Mouse (Mus musculus): Measurements from ENCODE around the gene Helz. TPM values are rescaled to one million over a fixed set of nuclear protein-coding genes. Genes with fewer than 3 reads are reported as not detected.

Gene Helz
- total and polyA plus RNA-seq, 2 experiments from 2014 or later, result 8.1 to 13.6 TPM

DNA sequence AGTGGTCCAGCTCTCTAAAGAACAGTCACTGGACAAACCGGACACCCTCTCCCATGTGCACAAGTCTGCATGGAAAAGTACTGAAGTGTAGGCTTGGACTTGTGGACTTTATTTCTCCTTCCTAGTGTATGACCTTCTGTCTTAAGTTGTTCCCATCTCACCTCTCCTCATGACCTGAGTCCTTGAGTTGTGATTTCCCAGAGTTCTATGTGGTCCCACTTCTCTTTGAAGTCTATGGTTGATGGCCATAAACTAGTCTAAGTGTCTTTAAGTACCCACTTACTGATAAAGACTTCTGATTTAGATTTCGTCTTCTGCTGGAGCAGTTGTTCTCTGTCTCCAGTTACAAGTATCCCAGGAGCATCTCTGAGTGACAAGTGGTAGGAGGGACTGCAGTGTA is 119.8 kb downstream of the Helz start:
- Histone ChIP-seq H3K9ac (no peak overlapping the region), H3K27ac (ENCODE audit: low read depth, low read length) (no peak overlapping the region), H3K4me1 (ENCODE audit: insufficient read depth) (no peaks in the 10 kb centered on the region), H3K9me3 (ENCODE audit: low read length) (no peaks in the 10 kb centered on the region), H3K36me3 (ENCODE audit: insufficient read depth) (peaks cover 56% of the 10 kb centered on the region), H3K4me2 (ENCODE audit: low read depth) (no peak overlapping the region), H3K27me3 (ENCODE audit: insufficient read depth, low read length) (no peaks in the 10 kb centered on the region), H3K4me3 (ENCODE audit: low read depth, low read length) (no peak overlapping the region)
- TF ChIP-seq CTCF (IDR thresholded peaks at IDR 0.05; ENCODE audit: low read depth), result no peak
- no peak for DNase-seq
- no peak for ATAC-seq
- WGBS, result 93% methylated on average over 2 of the region's 2 CpGs

DNA sequence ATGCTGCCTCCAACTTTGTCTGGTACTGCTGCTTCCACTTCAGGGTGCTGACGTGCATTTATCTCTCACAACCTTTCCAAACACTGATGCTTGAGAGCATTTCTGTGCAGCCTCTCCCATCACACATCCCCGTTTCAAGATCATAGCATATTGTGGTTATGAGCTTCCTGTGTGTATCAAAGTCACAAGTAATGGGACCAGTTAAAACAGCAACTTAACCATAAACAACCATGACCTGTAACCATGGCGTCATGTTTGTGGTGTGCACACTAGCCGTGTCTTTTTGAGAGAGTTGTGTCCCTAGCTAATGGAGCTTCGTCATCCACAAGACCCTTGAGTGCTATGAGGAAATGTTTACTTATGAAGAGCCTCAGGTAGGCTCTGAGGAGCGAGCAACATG is 120.5 kb downstream of the Helz start:
- peaks cover 53% of the 10 kb centered on the region for H3K36me3 ChIP-seq (ENCODE audit: insufficient read depth)
- 96% methylated on average over 6 of the region's 6 CpGs for WGBS
- no peak for DNase-seq
- no peak overlapping the region for H3K4me3 ChIP-seq (ENCODE audit: low read depth, low read length)
- no peak overlapping the region for H3K4me2 ChIP-seq (ENCODE audit: low read depth)
- no peaks in the 10 kb centered on the region for H3K27me3 ChIP-seq (ENCODE audit: insufficient read depth, low read length)
- no peak overlapping the region for H3K9ac ChIP-seq
- H3K27ac ChIP-seq (ENCODE audit: low read depth, low read length), result no peak overlapping the region
- no peak for ATAC-seq
- no peaks in the 10 kb centered on the region for H3K4me1 ChIP-seq (ENCODE audit: insufficient read depth)
- no peaks in the 10 kb centered on the region for H3K9me3 ChIP-seq (ENCODE audit: low read length)
- TF ChIP-seq CTCF (IDR thresholded peaks at IDR 0.05; ENCODE audit: low read depth), result no peak

DNA sequence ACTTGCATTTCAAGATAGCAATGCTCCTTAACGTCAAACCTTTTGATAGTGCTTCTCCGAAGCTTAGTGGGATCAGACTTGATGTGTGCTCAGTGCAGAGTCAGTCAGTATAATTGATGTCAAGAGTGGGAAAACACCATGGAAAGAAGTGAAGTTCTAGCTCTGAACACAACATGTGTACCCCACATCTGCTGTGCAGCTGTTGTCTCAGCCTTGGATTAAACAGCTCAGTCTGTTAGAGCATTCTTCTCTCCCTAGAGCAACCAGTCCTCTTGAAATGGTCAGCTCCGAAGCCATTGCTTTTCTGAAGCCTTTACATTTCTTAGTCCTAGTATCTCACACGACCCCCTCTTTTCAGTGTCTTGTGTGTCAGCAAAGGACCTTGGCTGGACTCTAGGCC is 121.2 kb downstream of the Helz start:
- Histone ChIP-seq H3K9ac (no peak overlapping the region), H3K9me3 (ENCODE audit: low read length) (no peaks in the 10 kb centered on the region), H3K4me3 (ENCODE audit: low read depth, low read length) (no peak overlapping the region), H3K27ac (ENCODE audit: low read depth, low read length) (no peak overlapping the region), H3K27me3 (ENCODE audit: insufficient read depth, low read length) (no peaks in the 10 kb centered on the region), H3K4me1 (ENCODE audit: insufficient read depth) (no peaks in the 10 kb centered on the region), H3K4me2 (ENCODE audit: low read depth) (no peak overlapping the region), H3K36me3 (ENCODE audit: insufficient read depth) (peaks cover 49% of the 10 kb centered on the region)
- ATAC-seq (no peak), DNase-seq (no peak)
- WGBS, result 90% methylated on average over 4 of the region's 4 CpGs
- TF ChIP-seq CTCF (IDR thresholded peaks at IDR 0.05; ENCODE audit: low read depth), result no peak

DNA sequence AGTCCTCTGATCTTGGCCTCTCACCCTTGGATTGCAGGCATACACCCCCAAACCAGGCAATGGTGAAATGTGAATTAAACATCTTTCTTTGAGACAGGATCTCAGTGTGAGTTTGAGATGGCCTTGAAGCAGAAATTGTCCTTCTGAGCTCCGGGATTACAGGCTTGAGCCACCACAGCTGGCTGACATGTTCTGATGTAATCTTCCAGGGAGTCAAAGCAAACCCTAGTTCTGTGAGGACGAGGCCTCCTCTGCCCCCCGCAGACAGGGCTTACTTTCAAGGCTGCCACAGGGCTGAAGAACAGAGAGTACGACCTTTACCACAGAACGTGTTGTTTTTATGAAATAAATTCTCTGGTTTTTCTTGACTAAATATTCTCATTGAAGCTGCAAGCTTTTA is 126.3 kb downstream of the Helz start:
- ATAC-seq (no peak), DNase-seq (no peak)
- TF ChIP-seq CTCF (IDR thresholded peaks at IDR 0.05; ENCODE audit: low read depth), result no peak
- 91% methylated on average over 5 of the region's 5 CpGs for WGBS
- H3K36me3 ChIP-seq (ENCODE audit: insufficient read depth), result peaks cover 23% of the 10 kb centered on the region
- H3K9me3 ChIP-seq (ENCODE audit: low read length), result no peaks in the 10 kb centered on the region
- no peak overlapping the region for H3K4me3 ChIP-seq (ENCODE audit: low read depth, low read length)
- no peaks in the 10 kb centered on the region for H3K27me3 ChIP-seq (ENCODE audit: insufficient read depth, low read length)
- no peak overlapping the region for H3K4me2 ChIP-seq (ENCODE audit: low read depth)
- no peak overlapping the region for H3K9ac ChIP-seq
- H3K4me1 ChIP-seq (ENCODE audit: insufficient read depth), result peaks cover 5% of the 10 kb centered on the region; the same call in 1 of the 2 replicates
- no peak overlapping the region for H3K27ac ChIP-seq (ENCODE audit: low read depth, low read length)

DNA sequence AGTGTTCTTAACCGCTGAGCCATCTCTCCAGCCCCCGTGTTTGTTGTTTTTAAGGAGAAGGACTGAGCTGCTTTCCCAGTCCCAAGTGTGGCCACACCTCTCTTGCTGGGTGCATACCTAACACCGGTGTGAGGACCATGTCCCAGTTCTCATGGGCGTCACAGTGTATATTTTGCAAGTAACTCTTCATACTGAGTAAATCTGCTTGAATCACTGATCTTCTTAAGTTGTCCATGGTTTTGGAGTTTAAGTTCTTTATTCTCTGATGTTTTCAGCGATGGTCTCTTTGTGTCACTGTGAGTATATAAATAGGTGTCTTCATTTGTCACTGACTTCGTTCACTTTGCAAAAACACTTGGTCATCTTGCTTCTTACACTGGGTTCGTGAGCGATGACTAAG is 126.9 kb downstream of the Helz start:
- no peak overlapping the region for H3K9ac ChIP-seq
- H3K36me3 ChIP-seq (ENCODE audit: insufficient read depth), result peaks cover 20% of the 10 kb centered on the region
- DNase-seq (no peak), ATAC-seq (no peak)
- H3K27ac ChIP-seq (ENCODE audit: low read depth, low read length), result no peak overlapping the region
- WGBS, result 94% methylated on average over 8 of the region's 8 CpGs
- no peak overlapping the region for H3K4me2 ChIP-seq (ENCODE audit: low read depth)
- no peaks in the 10 kb centered on the region for H3K9me3 ChIP-seq (ENCODE audit: low read length)
- peaks cover 5% of the 10 kb centered on the region; the same call in 1 of the 2 replicates for H3K4me1 ChIP-seq (ENCODE audit: insufficient read depth)
- TF ChIP-seq CTCF (IDR thresholded peaks at IDR 0.05; ENCODE audit: low read depth), result no peak
- H3K27me3 ChIP-seq (ENCODE audit: insufficient read depth, low read length), result no peaks in the 10 kb centered on the region
- H3K4me3 ChIP-seq (ENCODE audit: low read depth, low read length), result no peak overlapping the region

DNA sequence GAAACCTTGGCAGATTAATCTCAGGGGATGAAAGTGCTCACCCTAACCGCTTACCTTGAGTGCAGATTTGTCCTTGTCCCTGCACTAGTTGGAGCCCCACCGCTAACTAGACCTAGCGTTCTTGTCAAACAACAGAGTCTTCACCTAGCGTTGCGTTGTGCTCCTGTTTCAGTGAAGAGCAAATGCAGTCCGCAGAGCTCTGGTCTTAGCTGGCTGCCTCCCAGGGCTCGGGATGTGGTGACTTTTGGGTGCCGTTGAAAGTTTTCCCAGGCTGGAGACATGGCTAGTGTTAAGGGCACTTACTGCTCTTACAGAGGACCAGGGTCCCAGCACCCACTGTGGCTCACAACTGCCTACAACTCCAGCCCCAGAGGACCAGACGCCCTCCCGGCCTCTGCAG is 127.5 kb downstream of the Helz start:
- no peak for TF ChIP-seq CTCF (IDR thresholded peaks at IDR 0.05; ENCODE audit: low read depth)
- DNase-seq (no peak), ATAC-seq (no peak)
- Histone ChIP-seq H3K4me3 (ENCODE audit: low read depth, low read length) (no peak overlapping the region), H3K27me3 (ENCODE audit: insufficient read depth, low read length) (no peaks in the 10 kb centered on the region), H3K4me2 (ENCODE audit: low read depth) (no peak overlapping the region), H3K4me1 (ENCODE audit: insufficient read depth) (peaks cover 5% of the 10 kb centered on the region; the same call in 1 of the 2 replicates), H3K9ac (no peak overlapping the region), H3K27ac (ENCODE audit: low read depth, low read length) (no peak overlapping the region), H3K36me3 (ENCODE audit: insufficient read depth) (peaks cover 14% of the 10 kb centered on the region), H3K9me3 (ENCODE audit: low read length) (no peaks in the 10 kb centered on the region)
- WGBS, result 81% methylated on average over 10 of the region's 10 CpGs

DNA sequence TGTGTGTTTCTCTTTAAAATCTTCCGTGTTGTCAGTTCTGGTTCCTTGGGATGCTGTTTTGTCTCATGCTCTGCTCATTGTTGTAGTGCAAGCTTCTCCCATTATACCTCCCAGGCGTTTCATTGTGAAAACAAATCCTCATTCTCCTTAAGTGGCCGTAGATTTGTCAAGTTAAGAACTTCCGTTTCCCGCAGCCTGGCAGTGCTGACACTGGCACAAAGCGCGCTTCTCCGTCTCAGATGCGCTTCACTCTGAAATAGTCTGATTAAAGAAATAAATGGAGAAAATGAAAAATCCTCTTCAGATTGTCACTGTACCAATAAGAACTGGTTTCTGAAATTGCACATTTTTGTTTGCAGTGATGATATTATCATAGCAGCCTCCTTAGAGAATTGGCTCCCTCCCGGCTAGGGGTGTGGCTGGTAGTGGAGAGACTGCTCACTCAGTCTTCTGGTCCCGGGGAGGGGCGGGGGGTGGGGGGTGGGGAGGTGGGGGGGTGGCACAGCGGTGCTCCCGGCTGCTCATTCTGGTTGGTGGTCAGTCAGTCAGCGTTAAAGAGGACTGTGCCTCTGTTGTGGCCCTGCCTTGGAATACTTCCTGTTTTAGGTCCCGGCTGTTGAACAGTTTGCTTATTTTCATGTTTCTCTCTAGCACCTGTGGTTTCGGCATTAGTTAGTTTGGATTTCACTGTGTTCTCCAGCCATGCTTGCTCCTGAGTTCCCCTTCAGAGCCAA is 128.6 kb downstream of the Helz start:
- Histone ChIP-seq H3K36me3 (ENCODE audit: insufficient read depth) (peaks cover 4% of the 10 kb centered on the region; the same call in 1 of the 2 replicates), H3K4me1 (ENCODE audit: insufficient read depth) (peaks cover 5% of the 10 kb centered on the region; the same call in 1 of the 2 replicates), H3K9me3 (ENCODE audit: low read length) (no peaks in the 10 kb centered on the region), H3K4me3 (ENCODE audit: low read depth, low read length) (peak overlapping the region; percentile 11), H3K27ac (ENCODE audit: low read depth, low read length) (peak overlapping the region; percentile 40; the same call in 1 of the 2 replicates), H3K27me3 (ENCODE audit: insufficient read depth, low read length) (no peaks in the 10 kb centered on the region), H3K9ac (no peak overlapping the region), H3K4me2 (ENCODE audit: low read depth) (peak overlapping the region; percentile 28)
- 25% methylated on average over 17 of the region's 17 CpGs for WGBS
- no peak for TF ChIP-seq CTCF (IDR thresholded peaks at IDR 0.05; ENCODE audit: low read depth)
- DNase-seq, result peak; percentile 43
- ATAC-seq, result peak; percentile 68
